Mouse (Mus musculus) G1E (cell line): Measurements from ENCODE around the gene Car14.
A peak's percentile ranks its signal among the peaks of the same experiment; 100 is the strongest.

ENCODE experiments used
- CTCF ChIP-seq: IDR thresholded peaks from 2 replicates; pipeline ENCODE4 v1.5.1; 2012; ENCODE audit warnings: low read depth, low read length, inconsistent platforms, mixed read lengths
- GATA1 ChIP-seq: IDR thresholded peaks from 2 replicates; pipeline ENCODE4 v1.6.1; 2012; ENCODE audit warnings: borderline replicate concordance, low read length, inconsistent platforms, mixed read lengths
- GATA2 ChIP-seq: IDR thresholded peaks from 2 replicates; pipeline ENCODE4 v1.6.1; 2012; ENCODE audit warnings: low read depth, low read length, inconsistent platforms, borderline replicate concordance
- POLR2AphosphoS5 ChIP-seq: IDR thresholded peaks from 2 replicates; pipeline ENCODE4 v1.6.1; 2012; ENCODE audit warnings: low read depth, low read length, inconsistent platforms; ENCODE audit not compliant: insufficient replicate concordance
- TAL1 ChIP-seq: conservative IDR thresholded peaks from 2 replicates; pipeline ENCODE4 v1.6.1; 2012; ENCODE audit warnings: low read depth, low read length, inconsistent platforms, mixed read lengths

- TF ChIP-seq CTCF, result 0 out of 2 replicates have a peak, but pooled peaks have one; percentile 30
- TF ChIP-seq POLR2AphosphoS5, result no peak
- TF ChIP-seq TAL1, result no peak
- TF ChIP-seq GATA1, result no peak
- TF ChIP-seq GATA2, result no peak
Observed at GRCm38 (mm10) chr3:95861216-95861615, 43.3 kb downstream of the Car14 start.
